Mouse (Mus musculus) ES-E14 (cell line): ENCODE measurements around the gene 2900092C05Rik. TPM values are rescaled to one million over a fixed set of nuclear protein-coding genes. Genes with fewer than 3 reads are reported as not detected.
A peak's percentile ranks its signal among the peaks of the same experiment; 100 is the strongest.

ENCODE experiments used
- DNase-seq: peaks from one replicate; pipeline ENCODE4 v3.0.0-alpha.2; 2013; ENCODE audit warnings: low read depth, low spot score
- H3K27ac ChIP-seq: 2 replicates; pipeline ENCODE4 v1.5.1; 2012; ENCODE audit warnings: low read depth, mild to moderate bottlenecking, low read length, moderate library complexity, mixed read lengths; ENCODE audit not compliant: poor library complexity, insufficient read depth, severe bottlenecking
- H3K36me3 ChIP-seq: 2 replicates; pipeline ENCODE4 v1.6.1; 2012; ENCODE audit warnings: mild to moderate bottlenecking, low read length, moderate library complexity, mixed read lengths; ENCODE audit not compliant: control insufficient read depth, poor library complexity, insufficient read depth, severe bottlenecking
- H3K4me1 ChIP-seq, 2 experiments: fragments of 150-350 bp in 1 of 2; sonication (generic) in 1 of 2; 2 replicates each; pipeline ENCODE4 v1.6.1; 2012; ENCODE audit warnings: low read length in 2 of 2, mild to moderate bottlenecking in 1 of 2, mixed read lengths in 1 of 2; ENCODE audit not compliant: control insufficient read depth in 2 of 2, insufficient read depth in 2 of 2, poor library complexity in 1 of 2
- H3K4me3 ChIP-seq, 2 experiments: fragments of 150-350 bp in 1 of 2; sonication (generic) in 1 of 2; 2 replicates each; pipeline ENCODE4 v1.5.1; 2012; ENCODE audit warnings: low read length in 2 of 2, low read depth in 1 of 2, mild to moderate bottlenecking in 1 of 2, mixed read lengths in 1 of 2; ENCODE audit not compliant: insufficient read depth in 1 of 2, poor library complexity in 1 of 2, severe bottlenecking in 1 of 2
- H3K9ac ChIP-seq: 2 replicates; pipeline ENCODE4 v1.6.1; 2012; ENCODE audit warnings: low read depth, mild to moderate bottlenecking, low read length, mixed read lengths; ENCODE audit not compliant: poor library complexity, insufficient read depth, severe bottlenecking
- H3K9me3 ChIP-seq: fragments of 150-350 bp; sonication (generic); 2 replicates; pipeline ENCODE4 v1.6.1; 2012; ENCODE audit warnings: low read depth, mild to moderate bottlenecking, low read length; ENCODE audit not compliant: control insufficient read depth, insufficient read depth
- CHD2 ChIP-seq: IDR thresholded peaks from 2 replicates; pipeline ENCODE4 v1.6.1; 2014; ENCODE audit warnings: mild to moderate bottlenecking, low read depth, low read length, inconsistent platforms
- HCFC1 ChIP-seq: IDR thresholded peaks from 2 replicates; pipeline ENCODE4 v1.6.1; 2012; ENCODE audit warnings: low read length, inconsistent platforms, borderline replicate concordance; ENCODE audit not compliant: insufficient read depth
- MAFK ChIP-seq: IDR thresholded peaks from 2 replicates; pipeline ENCODE4 v1.6.1; 2014; ENCODE audit warnings: mild to moderate bottlenecking, low read depth, low read length, inconsistent platforms; ENCODE audit not compliant: insufficient read depth
- ZC3H11A ChIP-seq: IDR thresholded peaks from 2 replicates; pipeline ENCODE4 v1.6.1; 2012; ENCODE audit warnings: low read depth, mild to moderate bottlenecking, inconsistent platforms, low read length, borderline replicate concordance
- ZNF384 ChIP-seq: IDR thresholded peaks from 2 replicates; pipeline ENCODE4 v1.6.1; 2012; ENCODE audit warnings: low read depth, low read length, inconsistent platforms
- in situ Hi-C, 2 experiments: fragments of 600-800 bp; cut with MboI; formaldehyde crosslinking; loops; one replicate each; pipeline ENCODE4 v1.15.1; 2025; ENCODE audit warnings: low sequenced_read_pairs in 2 of 2, inconsistent platforms in 1 of 2; ENCODE audit not compliant: unreplicated experiment in 2 of 2
- total RNA-seq: library from RNA; depleted of rRNA; stranded (reverse); fragments of 300-350 nt; gene quantifications from 2 replicates; pipeline ENCODE4 v1.2.3, GENCODE M21; 2012; rRNA removed

2900092C05Rik gene
- total RNA-seq, 1 experiment = not detected

DNA sequence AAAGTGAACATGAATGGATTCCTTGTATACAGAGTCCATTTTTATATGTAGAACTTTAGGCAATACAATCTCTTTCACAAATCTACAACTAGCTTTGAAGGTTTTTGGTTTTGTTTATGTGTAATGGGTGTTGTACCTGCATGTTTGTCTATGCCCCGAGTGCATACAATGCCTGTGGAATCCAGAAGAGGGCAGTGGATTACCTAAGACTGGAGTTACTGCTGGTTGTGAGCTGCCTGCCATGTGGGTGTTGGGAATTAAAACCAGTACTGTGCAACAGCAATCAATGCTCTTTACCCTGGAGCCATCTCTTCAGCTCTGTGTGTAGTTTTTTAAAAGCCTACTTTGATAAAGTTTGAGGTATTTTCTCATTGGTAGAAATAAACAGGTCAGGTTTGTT is 26.4 kb upstream of the 2900092C05Rik start:
- Histone ChIP-seq H3K9me3 (no peaks in the 10 kb centered on the region), H3K36me3 (peaks cover 8% of the 10 kb centered on the region), H3K4me3 (no peak overlapping the region), H3K9ac (no peak overlapping the region), H3K27ac (no peak overlapping the region), H3K4me1 (no peaks in the 10 kb centered on the region)
- in situ Hi-C loops = no loop called here
- no peak for TF ChIP-seq HCFC1
- no peak for TF ChIP-seq ZNF384
- TF ChIP-seq ZC3H11A = peak; percentile 50; the same call in 1 of the 2 replicates
- no peak for TF ChIP-seq CHD2
- no peak for TF ChIP-seq MAFK
- DNase-seq = peak; percentile 25

DNA sequence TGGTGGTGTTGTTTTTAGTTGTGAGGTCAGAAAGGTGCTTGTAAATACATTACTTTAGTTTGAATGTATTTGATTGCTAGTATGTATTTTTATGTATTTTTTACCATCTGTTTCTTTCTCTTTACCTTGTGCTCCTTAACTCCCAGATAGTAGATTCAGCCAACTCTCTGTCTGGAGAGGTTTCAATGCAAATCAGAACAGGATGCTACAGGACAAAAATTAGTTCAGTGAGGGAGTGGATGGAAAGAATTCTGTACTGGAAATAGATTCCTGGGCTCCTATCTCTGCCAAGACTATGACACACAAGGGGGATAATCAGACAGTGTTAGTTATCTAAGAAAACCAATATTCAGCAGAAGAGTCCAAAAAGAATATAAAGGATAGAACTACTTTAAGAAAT is 25.6 kb upstream of the 2900092C05Rik start:
- in situ Hi-C loops = no loop called here
- Histone ChIP-seq H3K36me3 (peaks cover 2% of the 10 kb centered on the region; the same call in 1 of the 2 replicates), H3K4me1 (no peaks in the 10 kb centered on the region), H3K27ac (no peak overlapping the region), H3K9me3 (no peaks in the 10 kb centered on the region), H3K4me3 (no peak overlapping the region), H3K9ac (no peak overlapping the region)
- no peak for TF ChIP-seq HCFC1
- TF ChIP-seq CHD2 = no peak
- no peak for TF ChIP-seq ZNF384
- no peak for TF ChIP-seq MAFK
- TF ChIP-seq ZC3H11A = no peak
- no peak for DNase-seq

GRCm38 (mm10) chr7:12510913-12511312 is 1.4 kb upstream of the 2900092C05Rik start:
- Histone ChIP-seq H3K9me3 (no peaks in the 10 kb centered on the region), H3K27ac (no peak overlapping the region), H3K36me3 (no peaks in the 10 kb centered on the region), H3K4me3 (no peak overlapping the region), H3K4me1 (no peaks in the 10 kb centered on the region), H3K9ac (no peak overlapping the region)
- no peak for DNase-seq
- in situ Hi-C loops = no loop called here
- TF ChIP-seq MAFK = no peak
- no peak for TF ChIP-seq CHD2
- no peak for TF ChIP-seq ZC3H11A
- TF ChIP-seq HCFC1 = no peak
- no peak for TF ChIP-seq ZNF384

Other genes starting within 250 kb of the 2900092C05Rik start
- gene Vmn1r81, start 244.2 kb upstream of the 2900092C05Rik start, total RNA-seq = not detected in 2 replicates
- gene Vmn1r82, start 212.1 kb upstream of the 2900092C05Rik start, total RNA-seq = not detected in 2 replicates
- not detected in 2 replicates for gene Vmn1r83, start 183.0 kb upstream of the 2900092C05Rik start, total RNA-seq
- gene Vmn1r84, start 143.2 kb upstream of the 2900092C05Rik start, total RNA-seq = not detected in 2 replicates
- 2.4 and 2.5 TPM in 2 replicates for gene Zfp551, start 89.8 kb upstream of the 2900092C05Rik start, total RNA-seq
- 8.3 and 10.3 TPM in 2 replicates for gene Zfp606, start 34.2 kb upstream of the 2900092C05Rik start, total RNA-seq
- not detected in 2 replicates for gene Vmn2r53, start 96.3 kb downstream of the 2900092C05Rik start, total RNA-seq
- not detected in 2 replicates for gene Vmn2r54, start 127.8 kb downstream of the 2900092C05Rik start, total RNA-seq
- not detected in 2 replicates for gene Vmn2r55, start 172.5 kb downstream of the 2900092C05Rik start, total RNA-seq
- not detected in 2 replicates for gene Vmn2r56, start 222.5 kb downstream of the 2900092C05Rik start, total RNA-seq